In the genomic region with DNA sequence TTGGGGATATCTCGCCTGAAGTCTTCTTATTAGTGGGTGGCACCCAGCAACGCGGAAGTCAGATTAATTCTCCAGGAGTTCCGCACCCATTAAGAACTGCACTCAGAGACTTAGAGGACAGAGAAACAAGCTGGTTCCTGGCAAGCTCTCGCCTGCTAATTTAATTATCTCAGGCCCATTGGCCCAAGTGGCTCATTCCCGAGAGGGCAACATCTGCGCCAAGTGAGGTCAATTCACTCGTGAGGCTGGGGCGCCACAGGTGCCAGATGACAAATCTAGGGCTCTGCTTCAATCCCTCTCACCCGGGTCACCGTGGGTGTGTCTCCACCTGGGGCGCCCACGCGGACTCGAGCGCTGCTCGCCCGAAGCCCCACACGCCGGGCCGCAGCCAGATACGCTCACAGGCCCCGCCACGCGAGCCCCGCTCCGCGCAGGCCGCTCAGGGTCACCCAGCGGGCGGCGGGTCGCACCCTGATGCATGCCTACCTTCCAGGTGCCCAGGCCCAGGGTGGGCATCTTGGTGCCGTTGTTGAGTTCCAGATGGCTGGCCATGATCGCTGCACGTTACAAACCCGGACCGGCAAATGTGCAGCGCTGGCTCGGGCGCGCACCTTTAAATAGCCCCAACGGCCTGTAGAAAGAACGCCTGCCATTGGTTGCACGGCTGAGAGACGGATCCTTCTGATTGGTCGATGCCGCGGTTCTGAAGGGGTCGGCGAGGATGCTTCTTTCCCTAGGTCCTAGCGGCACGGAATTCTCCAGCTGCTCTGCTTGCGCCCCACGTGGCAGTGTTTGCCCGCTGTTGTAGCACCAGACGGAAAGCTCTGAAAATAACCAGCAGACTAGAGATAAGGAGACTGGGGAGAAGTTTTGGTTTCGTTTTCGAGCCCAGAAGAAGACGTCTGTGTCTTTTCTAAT, we compare ENCODE assay signal across 8 mouse cellular contexts. TPM values are rescaled to one million over a fixed set of nuclear protein-coding genes. Genes with fewer than 3 reads are reported as not detected.
A peak's percentile ranks its signal among the peaks of the same experiment; 100 is the strongest.
DNase-seq lines count a peak whose midpoint lies in the region; ATAC-seq and TF ChIP-seq lines count a peak whose summit lies in the region.

A gene (minus strand): TSS at position 625 of the 918 bp plus-strand sequence.

- TF ChIP-seq POLR2A in MEL (IDR thresholded peaks at IDR 0.05; ENCODE audit: control insufficient read depth in 1 of 2, insufficient read depth in 1 of 2, low read depth in 1 of 2, low read length in 2 of 2, poor library complexity in 1 of 2), result peak; percentile 60 to 76; a peak in 3 of 4 replicates
- TF ChIP-seq POLR2A in cerebellum, adult 2 months (IDR thresholded peaks at IDR 0.05; ENCODE audit: borderline replicate concordance, insufficient read depth, low read length), result peak; percentile 36; the same call in 1 of the 2 replicates

- no peaks in the 10 kb centered on the region for H3K27me3 ChIP-seq in MEL (ENCODE audit: control insufficient read depth in 1 of 2, insufficient read depth in 2 of 2, low read length in 2 of 2)
- no peaks in the 10 kb centered on the region for H3K27me3 ChIP-seq in cerebellum, adult 2 months (ENCODE audit: control insufficient read depth, insufficient read depth, low read length)
- no peaks in the 10 kb centered on the region for H3K27me3 ChIP-seq in forebrain, postnatal 0 days (ENCODE audit: insufficient read depth, low read length)
- H3K27me3 ChIP-seq in lung, embryonic 15.5 days, result no peaks in the 10 kb centered on the region

- peak in 2 of 3 experiments; percentile 24 to 28; a peak in 3 of 6 replicates for TF ChIP-seq CTCF in MEL (IDR thresholded peaks at IDR 0.05 in 2 of 3, conservative IDR thresholded peaks at IDR 0.05 in 1 of 3; ENCODE audit: control insufficient read depth in 1 of 3, insufficient read depth in 1 of 3, low read depth in 2 of 3, low read length in 3 of 3, poor library complexity in 1 of 3, severe bottlenecking in 1 of 3)
- TF ChIP-seq CTCF in cerebellum, adult 2 months (IDR thresholded peaks at IDR 0.05; ENCODE audit: borderline replicate concordance, insufficient read depth, low read depth, low read length), result no peak
- peak; percentile 65 for TF ChIP-seq CTCF in forebrain, postnatal 0 days (IDR thresholded peaks at IDR 0.05; ENCODE audit: low read depth)

- ATAC-seq in forebrain, postnatal 0 days, result peak; percentile 100
- ATAC-seq in lung, embryonic 15.5 days (ENCODE audit: borderline replicate concordance, extremely low read depth, low FRiP score, low TSS enrichment), result peak; percentile 99

- TF ChIP-seq RAD21 in MEL (IDR thresholded peaks at IDR 0.05; ENCODE audit: low read depth, low read length), result no peak

- peaks cover 0 to 3% of the 10 kb centered on the region in 2 experiments; a peak in 1 of 4 replicates for H3K4me1 ChIP-seq in MEL (ENCODE audit: control insufficient read depth in 1 of 2, insufficient read depth in 2 of 2, low read length in 2 of 2)
- peaks cover 3% of the 10 kb centered on the region; the same call in 1 of the 2 replicates for H3K4me1 ChIP-seq in cerebellum, adult 2 months (ENCODE audit: control insufficient read depth, insufficient read depth, low read length)
- H3K4me1 ChIP-seq in forebrain, postnatal 0 days (ENCODE audit: insufficient read depth), result no peaks in the 10 kb centered on the region
- peaks cover 19% of the 10 kb centered on the region; the same call in 1 of the 2 replicates for H3K4me1 ChIP-seq in lung, embryonic 15.5 days

- peak within 1 kb of the TSS; percentile 79 for H3K9ac ChIP-seq in MEL (ENCODE audit: control insufficient read depth, low read depth, low read length, poor library complexity, severe bottlenecking)
- peak within 1 kb of the TSS; percentile 70 for H3K9ac ChIP-seq in forebrain, postnatal 0 days
- peak within 1 kb of the TSS; percentile 50 for H3K9ac ChIP-seq in lung, embryonic 15.5 days

- H3K4me3 ChIP-seq in MEL (ENCODE audit: control insufficient read depth in 1 of 2, insufficient read depth in 1 of 2, low read depth in 2 of 2, low read length in 2 of 2), result peak within 1 kb of the TSS; percentile 72 to 92
- H3K4me3 ChIP-seq in cerebellum, adult 2 months (replicated peaks; ENCODE audit: insufficient read depth, low read depth, low read length), result peak within 1 kb of the TSS; percentile 56
- H3K4me3 ChIP-seq in forebrain, postnatal 0 days (ENCODE audit: low read depth, low read length), result peak within 1 kb of the TSS; percentile 66
- peak within 1 kb of the TSS; percentile 64 for H3K4me3 ChIP-seq in lung, embryonic 15.5 days

- WGBS in cerebellum, adult 2 months, result 2% methylated on average over 60 of the region's 60 CpGs
- 1% methylated on average over 60 of the region's 60 CpGs for WGBS in forebrain, postnatal 0 days
- WGBS in lung, embryonic 15.5 days, result 1% methylated on average over 60 of the region's 60 CpGs

- no peaks in the 10 kb centered on the region for H3K9me3 ChIP-seq in MEL (replicated peaks; ENCODE audit: insufficient read depth, low read length)
- no peaks in the 10 kb centered on the region for H3K9me3 ChIP-seq in forebrain, postnatal 0 days (ENCODE audit: low read length)
- no peaks in the 10 kb centered on the region for H3K9me3 ChIP-seq in lung, embryonic 15.5 days

- DNase-seq in MEL (ENCODE audit: low read depth, low spot score), result peak; percentile 97
- DNase-seq in cerebellum, adult 2 months, result peak; percentile 86 to 90
- peak; percentile 95 for DNase-seq in forebrain, postnatal 0 days
- DNase-seq in heart, postnatal 4 days, result peak; percentile 93
- DNase-seq in layer of hippocampus, adult 8-10 months (ENCODE audit: low spot score in 2 of 2), result peak; percentile 88 to 91
- peak; percentile 95 for DNase-seq in ovary, adult 18-20 months (ENCODE audit: low spot score)
- peak; percentile 96 for DNase-seq in thymus, postnatal 0 days (ENCODE audit: low spot score)

- H3K27ac ChIP-seq in MEL (ENCODE audit: control insufficient read depth, low read depth, low read length), result peak within 1 kb of the TSS; percentile 59
- H3K27ac ChIP-seq in cerebellum, adult 2 months (ENCODE audit: insufficient read depth, low read length), result no peak within 1 kb of the TSS
- H3K27ac ChIP-seq in forebrain, postnatal 0 days (ENCODE audit: low read depth, low read length), result no peak within 1 kb of the TSS
- peak within 1 kb of the TSS; percentile 23; the same call in 1 of the 2 replicates for H3K27ac ChIP-seq in lung, embryonic 15.5 days

- H3K4me2 ChIP-seq in forebrain, postnatal 0 days (ENCODE audit: low read depth), result peak within 1 kb of the TSS; percentile 91
- peak within 1 kb of the TSS; percentile 90 for H3K4me2 ChIP-seq in lung, embryonic 15.5 days

- peak in 1 of 2 experiments; percentile 43; a peak in 2 of 4 replicates for TF ChIP-seq EP300 in MEL (IDR thresholded peaks at IDR 0.05; ENCODE audit: low read depth in 1 of 2, low read length in 2 of 2)

- peaks cover 0 to 5% of the 10 kb centered on the region in 2 experiments; a peak in 2 of 4 replicates for H3K36me3 ChIP-seq in MEL (ENCODE audit: control insufficient read depth in 1 of 2, insufficient read depth in 2 of 2, low read length in 2 of 2)
- peaks cover 3% of the 10 kb centered on the region; the same call in 1 of the 2 replicates for H3K36me3 ChIP-seq in forebrain, postnatal 0 days (ENCODE audit: insufficient read depth)
- H3K36me3 ChIP-seq in lung, embryonic 15.5 days, result no peaks in the 10 kb centered on the region

- peaks cover 11% of the 10 kb centered on the region for H3K79me2 ChIP-seq in MEL (ENCODE audit: control insufficient read depth, insufficient read depth, low read length, poor library complexity)

TF ChIP-seq in MEL, 35 proteins besides CTCF, POLR2A, EP300 and RAD21 (continues in another document):
- TF ChIP-seq TBP (IDR thresholded peaks at IDR 0.05; ENCODE audit: low read depth, low read length) (peak; percentile 87), UBTF (IDR thresholded peaks at IDR 0.05; ENCODE audit: borderline replicate concordance, insufficient read depth, low read depth, low read length) (no peak), KAT2A (conservative IDR thresholded peaks at IDR 0.05; ENCODE audit: low read depth, low read length) (no peak), BHLHE40 (IDR thresholded peaks at IDR 0.05; ENCODE audit: borderline replicate concordance, low read depth, low read length) (peak; percentile 75; the same call in 1 of the 2 replicates), GATA1 (IDR thresholded peaks at IDR 0.05; ENCODE audit: low read depth, low read length) (peak; percentile 80), CHD1 (IDR thresholded peaks at IDR 0.05; ENCODE audit: low read depth, low read length) (no peak), MAFK (IDR thresholded peaks at IDR 0.05; ENCODE audit: borderline replicate concordance, low read depth, low read length) (no peak), POLR2AphosphoS5 (IDR thresholded peaks at IDR 0.05; ENCODE audit: borderline replicate concordance, low read depth, low read length) (no peak), E2F4 (IDR thresholded peaks at IDR 0.05; ENCODE audit: borderline replicate concordance, low read depth, low read length) (no peak), ETS1 (IDR thresholded peaks at IDR 0.05; ENCODE audit: low read depth, low read length) (peak; percentile 100), JUND (IDR thresholded peaks at IDR 0.05; ENCODE audit: low read depth, low read length) (no peak), NELFE (IDR thresholded peaks at IDR 0.05; ENCODE audit: low read depth, low read length) (peak; percentile 44; the same call in 1 of the 2 replicates), MXI1 (IDR thresholded peaks at IDR 0.05; ENCODE audit: low read depth, low read length) (peak; percentile 99), ELF1 (IDR thresholded peaks at IDR 0.05; ENCODE audit: low read depth, low read length) (peak; percentile 90), MEF2A (IDR thresholded peaks at IDR 0.05; ENCODE audit: extremely low read depth, insufficient replicate concordance, low read depth, low read length, poor library complexity, severe bottlenecking) (peak; percentile 54; the same call in 1 of the 2 replicates), MYB (IDR thresholded peaks at IDR 0.05; ENCODE audit: low read depth, low read length) (no peak), ZKSCAN1 (IDR thresholded peaks at IDR 0.05; ENCODE audit: low read depth, low read length) (no peak), TAL1 (IDR thresholded peaks at IDR 0.05; ENCODE audit: low read length) (no peak), HCFC1 (IDR thresholded peaks at IDR 0.05; ENCODE audit: low read depth, low read length) (peak; percentile 60)

RNA-seq across cellular contexts. Expression of the gene that starts here (rescaled TPM):
- total RNA-seq in MEL (2012; rRNA removed), result 110 and 122 TPM in 2 replicates
- 100 to 1,000 TPM; 151 to 532 TPM for polyA plus RNA-seq in MEL (2012; ENCODE audit: insufficient read depth in 1 of 2, insufficient read length in 2 of 2, low read depth in 1 of 2, low replicate concordance in 2 of 2, missing spikeins in 1 of 2)
- polyA plus RNA-seq in cerebellum, adult 2 months (2012; rRNA removed), result 72.7 and 73.5 TPM in 2 replicates
- total RNA-seq in forebrain, postnatal 0 days (2014; rRNA removed), result 78.5 and 88.6 TPM in 2 replicates
- 98.3 and 117 TPM in 2 replicates for polyA plus RNA-seq in forebrain, postnatal 0 days (2015; fragmentation: Nextera tagmentation; extraction: Ambion mirVana)
- 100 to 1,000 TPM; 142 to 151 TPM for total RNA-seq in heart, postnatal 4 days (2021)
- 10 to 100 TPM; 44.6 to 55.6 (median 48.9) TPM for total RNA-seq in layer of hippocampus, adult 8-10 months (2022)
- 146 and 154 TPM in 2 replicates for polyA plus RNA-seq in lung, embryonic 15.5 days (2015; fragmentation: Nextera tagmentation; extraction: Ambion mirVana)
- 268 and 290 TPM in 2 replicates for polyA plus RNA-seq in thymus, postnatal 0 days (2015; fragmentation: Nextera tagmentation; extraction: Ambion mirVana)

Comparison
In these comparisons a context has a peak if more than half of its experiments do, and no peak if none do; other contexts are left out.
1. H3K27ac ChIP-seq: peak in MEL (single experiment) and lung, embryonic 15.5 days (single experiment); none in cerebellum, adult 2 months (single experiment) and forebrain, postnatal 0 days (single experiment).
2. Peak in every context shown above with its lines, with median percentiles within 50 percentile points of each other: DNase-seq, H3K4me3 ChIP-seq and H3K9ac ChIP-seq.